Mouse (Mus musculus) frontal cortex, postnatal 10 days (tissue): ENCODE measurements around the gene Uqcc2.
A peak's percentile ranks its signal among the peaks of the same experiment; 100 is the strongest.

ENCODE experiments used
- DNase-seq, 2 experiments: peaks; one replicate each; pipeline ENCODE4 v3.0.0; 2022; ENCODE audit warnings: low spot score in 2 of 2, mixed read lengths in 1 of 2

The Uqcc2 gene

DNA sequence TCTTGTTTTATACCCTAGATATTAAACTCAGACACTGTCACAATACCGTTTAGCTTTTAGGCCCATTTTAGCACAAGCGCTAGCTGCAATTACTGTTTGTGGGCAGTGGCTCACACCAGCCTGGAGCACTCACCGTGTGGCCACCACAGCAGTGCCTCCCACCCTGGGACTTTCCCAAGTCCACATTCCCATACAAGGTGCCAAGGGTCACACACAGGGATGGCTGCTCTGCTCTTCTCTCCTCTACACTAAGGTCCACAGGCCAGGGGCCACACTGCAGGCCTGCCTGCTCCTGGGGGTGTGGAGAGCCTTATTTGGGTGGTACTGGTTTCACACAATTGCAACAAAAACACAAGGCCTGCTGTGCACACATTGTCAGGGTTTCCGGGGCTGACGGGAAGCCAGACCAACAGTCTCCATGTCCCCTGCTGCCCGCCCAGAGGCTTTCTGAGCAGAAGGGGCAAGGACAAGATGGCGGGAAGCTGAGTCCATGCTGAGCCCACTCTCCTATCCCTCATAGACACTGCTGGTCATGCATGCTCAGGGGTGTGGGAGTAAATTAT is 9.8 kb downstream of the Uqcc2 start:
- DNase-seq, result no peak

DNA sequence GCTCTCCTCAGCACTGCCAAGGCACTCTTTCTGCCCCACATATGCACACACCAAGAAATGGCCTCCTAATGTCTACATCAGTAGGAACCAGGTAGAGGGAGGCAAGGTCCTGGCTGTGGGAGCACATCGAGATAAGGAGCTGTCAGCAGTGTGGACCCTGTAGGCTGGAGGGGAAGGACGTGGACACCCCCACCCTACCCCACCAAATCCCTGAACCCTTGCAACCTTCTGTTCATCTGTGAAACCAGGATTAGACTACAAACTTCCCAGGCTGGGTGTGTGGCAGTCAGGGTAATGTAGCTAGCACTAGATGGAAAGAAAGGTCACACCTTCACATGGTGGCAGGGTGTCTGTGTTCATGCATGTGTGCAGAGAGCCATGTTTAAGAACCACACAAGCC is 10.6 kb downstream of the Uqcc2 start:
- DNase-seq, result no peak

DNA sequence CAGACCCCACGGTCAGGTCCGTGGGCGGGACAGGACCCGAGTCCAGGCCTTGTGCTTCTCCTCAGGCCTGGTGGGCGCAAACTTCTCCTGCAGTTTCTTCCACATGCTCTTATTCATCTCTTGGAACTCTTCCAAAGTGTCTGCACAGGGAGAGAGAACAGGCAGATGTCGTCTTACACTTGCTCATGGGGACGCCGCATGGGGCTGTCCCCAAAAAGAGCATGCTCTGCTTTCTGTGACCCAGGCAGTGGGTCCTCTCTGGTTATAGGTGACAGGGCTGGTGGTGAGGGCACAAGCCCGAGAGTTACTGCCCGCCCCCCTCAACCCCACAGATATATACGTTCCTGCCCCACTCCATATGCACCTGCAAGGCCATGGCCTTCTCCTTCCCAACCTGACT is 11.0 kb downstream of the Uqcc2 start:
- no peak for DNase-seq

DNA sequence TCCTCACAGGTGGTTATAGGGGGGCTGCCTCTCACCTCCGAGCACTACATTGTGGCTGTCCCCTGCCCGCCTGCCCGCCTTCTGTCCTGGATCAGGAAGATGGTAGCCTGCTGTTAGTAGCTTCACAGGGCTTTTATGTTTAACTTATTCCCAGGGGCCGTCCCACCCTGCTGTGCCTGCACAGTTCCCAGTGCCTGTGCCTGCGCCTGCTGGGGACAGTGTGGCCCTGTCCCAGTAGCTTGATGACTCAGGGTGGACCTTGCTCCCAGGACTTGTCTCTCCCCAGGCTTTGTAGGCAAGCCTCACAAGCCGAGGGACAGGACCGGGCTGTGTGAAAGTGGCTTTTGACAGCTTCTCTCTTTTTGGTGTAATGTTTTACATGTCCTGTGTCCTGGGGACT is 11.9 kb downstream of the Uqcc2 start:
- DNase-seq, result no peak

DNA sequence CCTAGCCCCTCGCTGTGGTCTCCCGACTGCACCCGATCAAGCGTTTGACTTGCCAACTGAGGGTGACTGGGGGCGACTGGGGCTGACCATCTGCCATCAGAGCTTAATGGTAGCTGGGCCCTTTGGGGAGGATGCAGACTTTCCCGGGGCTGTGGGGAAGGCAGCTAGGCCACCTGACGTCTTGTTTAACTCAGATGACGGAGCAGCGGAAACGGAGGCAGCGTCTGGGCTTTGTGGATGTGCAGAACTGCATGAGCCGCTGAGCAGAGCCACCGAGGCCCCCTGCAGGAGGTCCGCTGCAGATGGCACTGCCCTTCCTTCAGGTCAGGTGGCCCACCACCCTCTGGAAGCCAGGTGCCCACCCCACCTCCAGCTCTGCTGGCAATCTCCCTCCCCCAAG is 12.4 kb downstream of the Uqcc2 start:
- no peak for DNase-seq

DNA sequence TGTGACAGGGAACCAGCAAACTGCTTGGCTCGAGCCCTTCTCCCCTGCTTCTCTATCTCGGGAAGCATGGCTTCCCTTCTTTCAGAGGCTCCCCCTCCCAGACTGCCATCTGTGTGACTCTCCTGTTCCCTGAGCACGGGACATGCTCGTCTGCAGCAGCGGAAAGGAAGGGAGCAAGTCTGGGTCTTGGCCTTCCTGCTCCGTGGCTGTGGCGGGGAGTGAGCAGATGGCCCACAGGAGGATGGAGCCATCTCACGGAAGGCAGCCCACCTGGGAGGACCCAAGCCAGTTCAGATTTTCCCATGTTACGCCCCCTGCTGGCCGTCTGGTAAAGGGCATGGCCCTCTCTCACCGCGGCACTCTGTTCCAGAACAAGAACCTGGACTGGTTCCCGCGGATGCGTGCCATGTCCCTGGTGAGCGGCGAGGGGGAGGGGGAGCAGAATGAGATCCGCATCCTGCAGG is 13.1 kb downstream of the Uqcc2 start:
- peak; percentile 66 to 67 for DNase-seq

DNA sequence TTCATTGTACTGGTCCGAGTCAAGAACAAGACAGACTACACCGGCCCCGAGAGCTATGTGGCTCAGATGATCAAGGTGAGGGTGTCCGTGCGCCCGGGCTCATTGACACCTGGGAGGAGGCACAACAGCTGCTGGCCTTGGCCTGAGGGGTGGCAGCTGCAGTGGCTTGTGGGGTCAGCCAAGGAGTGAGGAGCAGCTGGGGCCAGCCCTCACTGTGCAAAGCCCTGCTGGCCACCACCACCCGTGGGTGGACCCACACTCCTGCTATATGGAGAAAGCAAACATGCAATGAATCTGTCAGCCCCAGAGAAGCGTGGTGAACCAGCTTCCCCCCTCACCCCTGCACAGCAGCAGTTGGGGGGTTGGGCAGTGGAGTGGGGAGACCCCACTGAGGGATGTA is 13.8 kb downstream of the Uqcc2 start:
- no peak for DNase-seq

DNA sequence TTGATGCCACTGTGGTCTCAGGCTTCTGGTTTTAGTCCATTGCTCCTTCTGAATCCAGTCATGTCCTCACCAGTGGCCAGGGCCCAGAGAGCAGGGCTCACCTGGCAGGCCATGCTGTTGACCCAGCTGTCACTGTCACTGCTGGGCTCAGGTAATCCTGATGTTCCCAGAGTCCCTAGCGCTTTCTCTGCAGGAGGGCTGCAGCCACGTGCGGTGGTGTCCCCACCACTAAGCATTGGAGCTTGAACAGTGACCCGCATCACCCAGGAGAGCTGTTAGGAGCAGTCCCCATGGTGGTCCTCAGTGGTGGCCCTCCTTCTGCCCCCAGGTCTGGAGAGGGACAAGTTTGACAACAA is 14.2 kb downstream of the Uqcc2 start:
- no peak for DNase-seq

DNA sequence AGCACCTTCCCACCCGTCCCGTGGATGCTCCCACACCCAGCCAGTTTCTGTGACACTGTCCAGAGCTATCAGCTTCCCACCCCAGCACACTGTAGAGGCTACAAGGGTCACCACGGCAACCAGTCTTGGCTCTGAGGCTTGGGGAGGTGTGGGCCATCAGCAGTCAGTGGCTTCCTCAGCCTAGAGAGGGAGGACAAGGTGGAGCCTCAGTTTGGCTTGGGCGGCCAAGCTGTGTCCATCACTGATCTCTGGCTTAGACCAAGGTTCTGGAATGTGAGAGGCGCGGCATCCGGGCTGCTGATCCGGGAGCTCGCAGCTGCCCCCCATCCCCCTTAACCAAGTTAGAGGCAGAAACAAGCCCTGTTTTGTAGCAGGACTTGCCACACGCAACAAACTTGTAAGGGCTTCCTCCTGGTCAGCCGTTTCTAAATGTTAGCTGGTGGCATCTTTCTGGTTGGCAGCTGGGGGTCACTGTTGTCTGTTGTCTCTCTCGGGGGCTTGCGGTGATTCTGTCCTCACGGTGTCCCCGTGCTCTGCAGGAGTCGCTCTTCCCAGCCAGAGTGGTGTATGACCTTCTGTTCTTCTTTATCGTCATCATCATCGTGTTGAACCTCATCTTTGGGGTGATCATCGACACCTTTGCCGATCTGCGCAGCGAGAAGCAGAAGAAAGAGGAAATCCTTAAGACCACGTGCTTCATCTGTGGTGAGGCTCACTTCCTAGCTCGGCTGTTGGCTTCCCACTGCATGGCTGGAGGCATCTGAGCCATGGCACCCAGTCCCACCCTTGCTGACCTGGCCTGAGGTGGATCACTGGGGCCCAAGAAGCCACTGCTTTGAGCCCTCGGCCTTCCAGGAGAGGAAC is 14.8 kb downstream of the Uqcc2 start:
- no peak for DNase-seq

DNA sequence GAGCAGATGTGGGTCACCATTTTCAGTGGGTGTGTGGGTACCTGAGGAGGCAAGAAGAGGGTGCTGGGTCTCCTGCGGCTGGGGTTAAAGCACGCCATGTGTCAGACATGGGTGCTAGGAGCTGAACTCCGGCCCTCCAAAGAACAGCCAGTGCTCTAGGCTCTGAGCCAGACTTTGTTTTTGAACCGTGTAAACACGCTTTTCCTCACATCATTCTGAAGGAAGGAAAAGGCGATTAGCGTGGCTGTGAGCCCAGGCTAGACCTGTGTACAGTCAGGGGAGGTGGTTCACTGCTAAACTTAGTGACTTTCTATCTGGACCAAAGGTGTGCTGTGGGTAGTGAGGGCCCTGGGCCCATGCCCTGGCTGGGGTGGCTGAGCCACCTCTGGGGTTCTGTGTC is 23.6 kb downstream of the Uqcc2 start:
- DNase-seq, result no peak

DNA sequence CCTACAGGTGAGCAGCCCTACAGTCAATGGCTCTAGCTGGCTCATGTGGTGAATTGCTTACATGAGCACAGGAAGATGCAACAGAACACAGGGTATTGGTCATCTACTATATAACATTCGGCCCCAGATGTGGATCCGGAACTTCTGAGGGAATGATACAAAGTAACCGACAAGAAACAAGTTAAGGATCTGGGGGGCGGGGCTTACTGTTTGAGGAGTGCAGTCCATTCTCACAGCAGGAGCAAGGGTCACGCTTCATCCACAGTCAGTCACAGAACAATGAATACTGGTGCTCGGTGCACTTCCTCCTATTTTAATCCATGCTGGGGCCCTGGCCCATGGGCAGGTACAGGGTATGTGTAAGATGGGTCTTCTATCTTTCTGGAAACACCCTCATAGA is 25.8 kb downstream of the Uqcc2 start:
- DNase-seq, result no peak

DNA sequence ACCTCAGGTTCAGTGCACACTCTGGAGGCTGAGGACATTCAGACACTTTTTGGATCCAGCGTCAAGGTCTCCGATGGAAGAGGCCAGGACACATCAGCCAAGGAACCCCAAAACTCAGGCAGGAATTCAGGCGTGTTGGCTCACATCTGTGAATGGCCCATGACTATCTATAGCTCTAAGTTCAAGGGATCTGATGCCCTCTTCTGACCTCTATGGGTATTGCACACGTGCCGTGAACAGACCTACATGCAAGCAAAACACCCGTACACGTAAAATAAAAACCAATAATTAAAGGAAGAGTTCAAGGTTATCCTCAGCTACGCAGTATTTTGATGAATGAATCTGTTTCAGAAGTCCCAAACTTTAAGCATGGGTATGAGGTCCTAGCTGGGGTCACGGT is 27.0 kb downstream of the Uqcc2 start:
- DNase-seq, result no peak

DNA sequence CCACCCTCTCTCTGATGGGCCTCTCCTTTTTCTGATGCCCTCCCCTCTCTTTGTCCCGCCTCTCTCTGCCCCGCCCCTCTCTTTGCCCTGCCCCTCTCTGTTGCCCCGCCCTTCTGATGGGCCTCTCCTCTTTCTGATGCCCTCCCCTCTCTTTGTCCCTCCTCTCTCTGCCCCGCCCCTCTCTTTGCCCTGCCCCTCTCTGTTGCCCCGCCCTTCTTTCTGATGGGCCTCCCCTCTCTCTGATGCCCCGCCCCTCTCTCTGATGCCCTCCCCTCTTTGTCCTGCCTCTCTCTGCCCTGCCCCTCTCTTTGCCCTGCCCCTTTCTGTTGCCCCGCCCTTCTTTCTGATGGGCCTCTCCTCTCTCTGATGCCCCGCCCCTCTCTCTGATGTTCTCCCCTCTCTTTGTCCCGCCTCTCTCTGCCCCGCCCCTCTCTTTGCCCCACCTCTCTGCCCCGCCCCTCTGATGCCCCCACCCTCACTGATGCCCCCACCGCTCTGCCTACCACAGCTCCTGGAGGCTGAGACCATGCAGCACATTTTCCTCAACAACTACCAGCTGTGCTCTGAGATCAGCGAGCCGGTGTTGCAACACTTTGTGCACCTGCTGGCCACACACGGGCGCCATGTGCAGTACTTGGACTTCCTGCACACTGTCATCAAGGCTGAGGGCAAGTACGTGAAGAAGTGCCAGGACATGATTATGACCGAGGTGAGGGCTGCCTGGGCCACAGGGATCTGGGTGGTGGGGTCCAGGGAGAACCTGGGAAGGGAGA is 27.8 kb downstream of the Uqcc2 start:
- no peak for DNase-seq

DNA sequence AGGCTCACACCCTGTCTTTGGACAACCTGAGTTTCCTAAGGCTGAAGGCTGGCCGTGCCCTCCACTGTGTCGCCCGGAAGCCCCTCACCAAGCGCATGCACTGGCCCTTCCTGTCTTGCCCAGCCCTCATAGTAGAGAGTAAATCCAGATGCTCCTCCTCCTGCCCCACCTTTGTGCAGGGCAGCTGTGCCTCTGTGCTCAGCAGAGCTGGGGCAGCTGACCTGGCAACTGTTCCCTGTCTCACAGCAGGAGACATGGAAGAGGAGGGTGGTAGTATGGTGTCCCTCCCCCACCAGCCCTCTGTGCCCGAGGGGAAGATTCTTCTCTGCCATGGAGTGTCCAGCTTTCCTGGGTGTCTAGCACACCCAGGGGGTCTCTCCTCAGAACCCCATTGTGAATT is 32.0 kb downstream of the Uqcc2 start:
- DNase-seq, result no peak

DNA sequence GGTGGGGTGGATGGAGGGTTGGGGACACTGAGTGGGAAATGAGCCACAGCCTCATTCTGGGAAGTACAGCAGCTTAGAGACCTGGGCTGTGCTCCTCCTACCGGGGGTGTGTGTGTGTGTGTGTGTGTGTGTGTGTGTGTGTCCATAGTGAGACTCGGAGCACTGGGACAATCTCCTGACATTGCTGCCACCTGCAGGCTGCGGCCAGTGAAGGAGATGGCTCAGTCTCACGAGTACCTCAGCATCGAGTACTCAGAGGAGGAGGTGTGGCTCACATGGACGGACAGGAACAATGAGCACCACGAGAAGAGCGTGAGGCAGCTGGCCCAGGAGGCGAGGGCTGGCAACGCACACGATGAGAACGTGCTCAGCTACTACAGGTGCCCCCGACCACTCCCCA is 38.0 kb downstream of the Uqcc2 start:
- no peak for DNase-seq

DNA sequence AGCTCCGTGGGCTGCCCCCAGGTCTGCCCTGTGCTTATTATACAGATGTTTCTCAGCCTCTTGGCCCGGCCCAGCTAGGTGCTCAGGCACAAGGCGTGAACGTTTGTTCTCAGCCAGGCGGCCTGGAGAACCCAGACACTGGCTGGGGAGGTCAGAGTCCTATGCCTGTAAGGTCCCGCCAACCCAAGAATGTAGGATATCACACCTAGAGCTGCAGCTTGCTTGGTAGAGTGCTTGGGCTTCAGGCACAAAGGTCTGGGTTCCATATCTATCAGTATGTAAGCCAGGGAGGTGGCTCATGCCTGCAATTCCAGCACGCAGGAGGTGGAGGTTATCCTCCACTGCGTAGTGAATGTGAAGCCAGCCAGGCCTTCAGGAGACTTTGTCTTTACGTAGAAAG is 43.6 kb downstream of the Uqcc2 start:
- no peak for DNase-seq

DNA sequence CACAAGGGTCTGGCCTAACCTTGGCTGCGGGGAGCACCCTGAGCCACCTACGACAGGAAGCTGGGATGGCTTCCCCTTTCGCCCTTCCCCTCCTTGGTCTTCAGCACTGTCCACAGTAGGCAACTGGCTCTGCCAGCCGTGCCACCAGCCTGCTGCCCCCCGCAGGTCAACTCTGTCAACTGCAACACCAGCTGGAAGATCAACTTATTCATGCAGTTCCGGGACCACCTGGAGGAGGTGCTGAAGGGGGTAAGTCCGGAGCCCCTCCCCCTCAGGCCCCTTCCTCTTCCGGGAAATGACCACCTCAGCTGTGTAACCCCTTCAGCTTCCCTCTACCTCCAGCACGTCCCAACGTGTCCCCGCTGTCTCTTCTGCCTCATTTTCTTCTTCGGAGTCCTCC is 46.3 kb downstream of the Uqcc2 start:
- no peak for DNase-seq

DNA sequence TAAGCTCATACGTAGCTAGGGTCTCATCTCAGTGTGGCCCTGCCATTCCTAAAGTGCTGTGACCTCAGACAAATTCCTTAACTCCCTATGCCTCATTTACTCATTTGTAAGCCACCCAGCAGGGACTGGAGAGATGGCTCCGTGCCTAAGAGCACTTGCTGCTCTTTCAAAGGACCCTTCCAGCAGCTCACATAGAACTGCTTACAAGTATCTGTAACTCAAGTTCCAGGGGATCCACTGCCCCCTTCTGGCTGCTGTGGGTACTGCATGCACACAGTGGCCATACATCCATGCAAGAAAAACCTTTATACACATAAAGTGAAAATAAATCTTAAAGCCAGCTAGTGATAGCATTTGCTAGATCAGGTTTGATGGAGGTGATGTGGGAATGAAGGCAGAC is 48.0 kb downstream of the Uqcc2 start:
- DNase-seq, result peak in 1 of 2 experiments; percentile 37

DNA sequence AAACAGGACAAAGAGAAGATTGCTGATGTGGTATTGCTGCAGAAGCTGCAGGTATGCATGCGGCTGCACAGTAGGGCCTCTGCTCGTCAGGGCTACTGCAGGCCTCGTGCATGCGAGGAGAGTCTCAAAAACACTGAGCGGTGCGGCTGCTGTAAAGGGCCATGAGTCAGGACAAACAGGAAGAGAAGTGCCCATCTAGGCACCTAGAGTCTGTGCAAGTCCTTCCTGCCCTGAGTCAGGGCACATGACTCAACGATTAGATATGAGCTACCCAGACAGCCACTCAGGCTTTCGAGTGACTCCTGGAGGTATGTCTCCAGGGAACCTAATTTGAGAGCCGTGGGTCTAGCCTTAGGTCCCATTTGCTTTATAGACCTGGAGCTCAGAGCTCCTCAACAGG is 50.1 kb downstream of the Uqcc2 start:
- DNase-seq, result no peak

DNA sequence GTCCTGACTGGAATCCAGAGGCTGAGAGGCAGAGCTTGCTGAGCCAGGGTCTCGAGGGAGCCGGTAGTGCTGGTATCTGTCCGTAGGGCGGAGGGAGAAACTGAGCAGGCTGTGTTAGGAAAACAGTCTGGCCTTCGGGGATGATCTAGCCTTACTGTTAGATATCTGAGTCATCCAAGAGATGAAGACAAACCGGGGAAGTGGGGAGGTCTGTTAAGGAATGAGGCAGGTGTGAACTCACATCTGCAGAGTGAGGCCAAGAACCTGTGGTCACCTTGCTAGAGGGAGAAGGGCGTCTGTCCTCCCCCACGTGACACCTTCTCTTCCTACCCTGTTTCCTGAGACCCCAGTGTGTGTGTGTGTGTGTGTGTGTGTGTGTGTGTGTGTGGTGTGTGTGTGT is 50.9 kb downstream of the Uqcc2 start:
- no peak for DNase-seq

DNA sequence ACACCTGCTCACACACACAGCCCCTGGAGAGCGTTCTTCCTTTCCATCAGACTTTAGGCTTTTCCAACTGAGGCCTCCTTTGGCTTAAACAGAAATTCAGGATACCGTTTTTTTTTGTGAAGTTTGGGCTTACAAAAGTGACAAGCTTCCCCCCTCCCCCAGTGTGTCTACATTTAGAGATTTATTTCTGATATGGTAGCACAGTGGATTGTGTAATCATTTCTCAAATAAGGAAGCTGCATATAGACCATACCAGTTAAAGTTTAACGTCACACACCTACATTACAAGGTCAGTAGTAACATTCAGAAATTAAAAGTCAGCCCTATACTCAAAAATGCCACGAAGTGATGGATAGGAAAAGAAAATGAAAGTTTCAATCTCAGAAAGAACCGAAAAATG is 51.8 kb downstream of the Uqcc2 start:
- DNase-seq, result no peak

DNA sequence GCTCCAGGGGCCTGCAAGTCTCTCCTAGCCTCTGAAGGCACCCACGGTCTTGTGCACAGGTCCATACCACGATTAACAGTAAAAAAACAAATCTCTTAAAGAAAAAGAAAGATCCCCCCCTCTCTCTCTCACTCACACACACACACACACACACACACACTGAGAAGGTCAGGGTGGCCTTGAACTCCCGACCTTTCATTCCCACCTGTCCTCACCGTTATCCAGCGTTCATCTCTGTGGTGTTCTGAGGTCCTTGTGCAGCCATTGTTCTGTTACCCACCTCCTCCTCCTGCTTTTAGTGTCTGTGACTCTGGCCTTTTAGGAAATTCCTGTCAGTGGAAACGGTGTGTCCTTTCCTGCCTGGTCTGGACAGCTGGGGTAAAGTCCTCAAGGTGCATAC is 55.2 kb downstream of the Uqcc2 start:
- no peak for DNase-seq

DNA sequence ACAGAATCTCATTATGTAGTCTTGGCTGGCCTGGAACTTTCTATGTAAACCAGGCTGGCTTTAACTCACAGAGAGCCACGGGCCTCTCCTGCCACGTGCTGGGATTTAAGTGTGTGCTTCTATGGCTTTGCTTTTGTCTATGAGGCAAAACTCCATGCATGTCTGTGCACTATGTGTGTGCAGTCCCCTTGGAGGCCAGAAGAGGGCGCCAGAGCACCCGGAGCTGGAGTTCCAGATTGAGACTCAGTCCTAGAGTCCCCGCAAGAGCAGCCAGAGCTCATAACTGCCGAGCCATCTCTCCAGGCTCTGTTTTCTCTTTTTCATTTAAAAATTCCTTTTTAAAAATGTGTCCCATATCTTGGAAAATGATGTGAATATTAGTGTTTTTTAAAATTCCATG is 55.8 kb downstream of the Uqcc2 start:
- no peak for DNase-seq
